Mouse (Mus musculus): ENCODE data around the gene Kansl3. TPM values are rescaled to one million over a fixed set of nuclear protein-coding genes. Genes with fewer than 3 reads are reported as not detected.
A peak's percentile ranks its signal among the peaks of the same experiment; 100 is the strongest.

The Kansl3 gene
- polyA plus RNA-seq, 1 experiment: 56.4 TPM

DNA sequence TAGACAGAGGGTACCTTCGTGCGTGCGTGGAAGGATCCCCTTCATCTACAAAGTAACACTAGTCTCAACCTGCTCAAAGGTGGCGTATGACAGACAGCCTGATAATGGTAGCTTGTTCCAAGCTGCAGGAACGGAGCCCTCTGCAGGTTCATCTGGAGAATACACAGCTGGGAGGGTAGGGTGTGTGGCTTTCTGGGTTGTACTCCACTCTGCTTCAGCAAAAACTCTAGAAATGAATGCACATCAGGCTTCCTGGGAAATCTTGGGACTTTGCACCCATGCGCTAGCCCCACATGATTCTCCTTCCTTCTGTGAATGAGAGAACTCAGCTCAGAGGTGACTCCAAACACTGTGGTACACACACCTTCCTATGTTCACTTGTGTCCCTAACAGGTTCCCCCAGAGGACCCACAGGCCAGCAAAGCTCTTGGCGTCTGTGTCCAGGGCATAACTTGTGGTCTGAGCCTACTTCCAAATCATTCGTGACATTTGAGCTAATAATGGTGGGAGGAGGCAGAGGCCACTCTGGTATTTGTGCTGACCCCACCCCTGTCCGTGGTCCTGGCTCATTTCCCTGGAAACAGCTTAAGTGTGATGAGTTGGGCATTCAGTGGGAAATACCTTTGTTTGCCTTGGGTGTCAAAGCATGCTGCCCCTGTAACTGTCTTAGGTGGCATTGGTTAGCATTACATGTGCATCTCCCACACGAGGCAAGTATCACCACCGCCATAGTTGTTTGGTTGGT lies 47.0 kb downstream of the Kansl3 start:
- DNase-seq (ENCODE audit: low read depth): no peak

- no peak for DNase-seq (ENCODE audit: low read depth)
These were observed 47.8 kb downstream of the Kansl3 start for GRCm38 (mm10) chr1:36321164-36321563.

DNA sequence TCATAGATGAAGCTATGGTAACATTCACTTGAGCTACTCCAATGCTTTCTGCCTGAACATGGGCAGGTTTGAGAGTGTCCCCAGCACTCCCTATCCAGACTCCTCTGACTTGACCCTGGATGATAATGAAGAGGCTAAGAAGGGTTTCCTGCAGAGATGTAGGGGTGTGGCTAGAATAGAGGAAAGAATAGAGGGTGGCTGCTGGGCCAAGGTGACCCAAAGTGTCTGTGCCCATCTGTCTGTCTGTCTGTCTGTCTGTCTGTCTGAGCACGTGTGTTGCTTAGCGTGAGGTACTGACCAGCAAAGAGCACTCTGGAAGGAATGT lies 53.2 kb downstream of the Kansl3 start:
- no peak for DNase-seq (ENCODE audit: low read depth)

- no peak for DNase-seq (ENCODE audit: low read depth)
These were observed 53.8 kb downstream of the Kansl3 start for GRCm38 (mm10) chr1:36314959-36315775.

GRCm38 (mm10) chr1:36309498-36309901 lies 59.5 kb downstream of the Kansl3 start:
- DNase-seq (ENCODE audit: low read depth): no peak

DNA sequence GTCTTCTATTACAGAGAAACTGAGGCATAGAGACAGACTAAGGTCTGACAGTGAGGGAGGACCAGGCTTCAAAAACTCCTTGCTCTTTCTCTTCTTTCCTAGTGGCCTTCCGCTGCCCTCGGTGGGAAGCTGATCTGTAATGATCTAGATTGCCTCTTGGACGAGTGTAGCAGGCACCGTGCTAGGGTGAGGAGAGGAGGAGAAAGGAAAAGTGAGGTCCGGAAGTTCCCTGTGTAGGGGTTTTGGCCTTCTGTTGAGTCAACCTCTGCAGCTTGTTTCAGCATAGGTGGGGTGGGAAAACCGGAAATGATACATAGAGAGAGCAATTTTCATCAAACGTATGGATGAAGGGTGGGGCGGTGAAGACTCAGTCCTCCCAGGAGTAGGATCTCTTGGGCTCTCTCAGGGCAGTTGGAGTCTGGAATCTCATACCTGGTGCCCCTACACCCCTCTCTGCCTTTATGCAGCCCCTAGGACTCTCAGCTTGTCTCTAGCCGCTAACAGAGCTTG lies 60.0 kb downstream of the Kansl3 start:
- no peak for DNase-seq (ENCODE audit: low read depth)

DNA sequence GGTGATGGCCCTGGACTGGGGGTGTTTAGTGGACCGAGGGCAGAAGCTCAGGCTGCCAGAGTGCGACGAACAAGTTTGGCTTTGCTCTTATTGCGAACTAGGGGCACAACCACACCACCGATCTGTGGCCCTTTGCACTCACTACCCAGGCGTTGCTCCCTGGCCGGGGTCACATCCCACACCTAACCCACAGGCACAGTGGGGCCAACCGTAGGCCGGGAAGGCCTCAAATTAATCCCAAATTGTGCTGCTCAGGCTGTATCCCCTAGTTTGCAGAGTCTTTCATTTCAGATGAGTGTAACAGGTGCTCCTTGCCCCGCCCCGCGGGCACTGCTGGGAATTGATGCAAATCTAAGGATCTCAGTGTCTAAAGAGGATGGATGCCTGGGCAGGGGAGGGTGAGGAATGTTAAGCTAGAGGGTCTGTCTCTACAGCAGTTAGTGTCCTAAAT lies 60.5 kb downstream of the Kansl3 start:
- no peak for DNase-seq (ENCODE audit: low read depth)

DNA sequence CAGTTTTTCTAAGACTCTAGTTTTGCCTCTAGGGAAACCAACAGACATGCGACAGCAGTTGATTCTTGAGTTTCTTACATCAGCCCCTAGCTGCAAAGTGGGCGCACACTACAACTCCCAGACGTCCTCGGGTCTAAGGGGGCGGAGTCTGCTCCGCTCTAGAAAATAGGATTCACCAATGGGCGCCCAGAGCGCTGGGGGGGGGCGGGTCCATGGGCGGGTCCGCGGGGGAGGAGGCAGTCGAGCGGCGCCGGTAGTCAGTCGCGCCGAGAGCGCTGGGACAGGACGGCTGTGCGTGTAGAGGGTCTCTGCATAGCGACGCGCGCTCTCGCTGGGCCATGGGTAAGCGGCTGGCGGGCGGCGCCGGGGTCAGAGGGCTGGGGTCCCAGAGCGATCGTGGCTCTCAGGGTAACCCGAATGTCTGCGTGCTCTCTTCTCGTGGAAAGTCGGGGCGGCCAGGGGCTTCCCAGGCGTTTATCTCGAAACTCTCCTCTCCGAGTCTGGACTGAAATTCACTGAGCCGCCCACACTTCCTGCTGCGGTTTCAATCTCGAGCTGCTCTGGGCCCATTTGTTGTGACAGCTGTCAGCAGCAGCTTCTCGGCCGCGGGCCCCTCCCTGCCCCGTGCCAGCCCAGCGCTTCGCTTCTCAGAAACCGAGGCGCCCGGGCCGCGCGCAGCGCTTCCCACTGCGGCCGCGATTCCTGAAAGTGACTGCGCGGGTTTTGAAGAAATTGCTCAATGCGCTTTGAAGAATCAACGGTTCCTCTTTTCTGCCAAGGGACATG lies 61.3 kb downstream of the Kansl3 start, which contains the start of gene Arid5a:
Gene Arid5a (plus strand): TSS at position 239 of the 786 bp plus-strand sequence.
- DNase-seq (ENCODE audit: low read depth): no peak

GRCm38 (mm10) chr1:36307121-36307494 lies 61.9 kb downstream of the Kansl3 start:
- no peak for DNase-seq (ENCODE audit: low read depth)

GRCm38 (mm10) chr1:36306120-36306519 lies 62.9 kb downstream of the Kansl3 start:
- DNase-seq (ENCODE audit: low read depth): peak; percentile 85

- no peak for DNase-seq (ENCODE audit: low read depth)
These were observed 64.2 kb downstream of the Kansl3 start for GRCm38 (mm10) chr1:36304764-36305163.

- DNase-seq (ENCODE audit: low read depth): no peak
These were observed 65.3 kb downstream of the Kansl3 start for GRCm38 (mm10) chr1:36303381-36304320.

- no peak for DNase-seq (ENCODE audit: low read depth)
These were observed 66.0 kb downstream of the Kansl3 start for GRCm38 (mm10) chr1:36302957-36303356.

- DNase-seq (ENCODE audit: low read depth): no peak
These were observed 66.7 kb downstream of the Kansl3 start for GRCm38 (mm10) chr1:36302273-36302672.

DNA sequence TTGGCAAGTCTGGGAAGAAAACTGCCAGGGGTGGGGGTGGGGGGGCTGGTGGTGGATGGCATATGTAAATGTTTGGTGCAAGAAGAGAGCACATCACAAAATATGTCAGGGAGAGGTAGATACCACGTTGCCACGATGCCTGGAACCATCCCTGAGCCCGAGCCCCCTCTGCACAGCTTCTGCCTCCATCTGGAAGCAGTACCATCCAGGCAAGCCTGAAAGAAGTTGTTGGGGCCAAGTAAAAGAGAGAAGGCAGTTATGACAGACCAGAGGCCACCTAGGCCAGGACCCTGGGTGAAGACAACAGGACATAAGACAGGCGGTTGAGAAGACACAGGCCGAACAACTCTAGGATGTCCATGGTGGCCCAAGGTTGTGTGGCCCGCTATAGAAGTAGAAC lies 68.5 kb downstream of the Kansl3 start:
- DNase-seq (ENCODE audit: low read depth): no peak

DNA sequence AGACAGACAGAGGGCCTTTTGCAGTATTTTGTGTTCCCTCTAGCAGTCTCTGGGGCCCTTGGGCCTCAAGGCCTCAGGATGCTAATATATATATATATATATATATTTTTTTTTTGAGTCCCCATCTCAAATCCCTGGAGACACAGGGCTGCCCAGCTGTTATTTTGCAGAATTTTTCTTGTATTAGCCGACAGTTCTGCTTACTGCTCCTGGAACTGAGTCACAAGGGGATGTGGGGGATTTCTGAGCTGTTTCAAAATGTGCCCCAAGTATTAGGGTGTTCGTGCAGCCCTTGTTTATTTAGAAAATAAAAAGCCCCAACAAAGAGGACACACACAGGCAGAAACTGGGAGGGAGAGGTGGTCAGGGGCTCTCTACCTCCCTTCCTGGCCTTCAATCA lies 69.3 kb downstream of the Kansl3 start:
- DNase-seq (ENCODE audit: low read depth): no peak

- DNase-seq (ENCODE audit: low read depth): no peak
These were observed 69.9 kb downstream of the Kansl3 start for GRCm38 (mm10) chr1:36299126-36299525.

GRCm38 (mm10) chr1:36298107-36298506 lies 70.9 kb downstream of the Kansl3 start:
- no peak for DNase-seq (ENCODE audit: low read depth)

DNA sequence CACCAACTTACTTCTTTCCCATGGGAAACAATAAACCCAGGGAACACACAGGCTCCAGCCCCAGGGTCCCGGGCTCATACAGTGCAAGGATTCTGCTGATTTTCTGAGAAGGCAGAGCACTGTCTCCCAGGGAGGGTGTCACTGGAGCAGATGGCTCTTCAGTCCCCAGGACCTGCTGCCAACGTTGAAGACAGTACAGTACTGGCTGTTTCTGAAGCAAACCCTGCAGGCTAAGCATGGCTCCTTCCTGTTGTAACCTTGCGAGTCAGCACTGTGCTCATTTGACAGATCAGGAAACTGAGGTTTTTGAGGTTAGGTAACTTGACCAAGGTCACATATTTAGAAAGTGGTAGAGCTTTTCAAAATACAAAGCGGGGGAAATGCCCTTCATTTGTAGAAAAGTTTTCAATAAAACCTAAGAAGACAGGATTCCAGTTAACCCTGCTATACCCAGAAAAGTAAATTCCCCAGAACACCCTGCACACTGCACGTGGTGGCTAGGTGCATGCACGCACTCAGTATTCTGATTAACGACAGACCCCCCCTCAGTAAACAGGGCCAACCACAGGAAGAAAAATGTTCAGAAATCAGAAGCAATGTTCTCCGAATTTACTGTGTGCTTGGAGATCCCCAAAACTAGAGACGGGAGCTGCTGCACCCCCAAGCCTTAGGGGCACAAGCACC lies 72.4 kb downstream of the Kansl3 start:
- DNase-seq (ENCODE audit: low read depth): no peak

- no peak for DNase-seq (ENCODE audit: low read depth)
These were observed 74.6 kb downstream of the Kansl3 start for GRCm38 (mm10) chr1:36294402-36294801.

All from gonadal fat pad, adult 2 months (tissue).